Mouse (Mus musculus) liver, adult 2 months (tissue): Measurements from ENCODE around the gene Acsl6. TPM values are rescaled to one million over a fixed set of nuclear protein-coding genes. Genes with fewer than 3 reads are reported as not detected.

Experiments
- DNase-seq: peaks from one replicate; pipeline ENCODE4 v3.0.0-alpha.2; 2011; ENCODE audit warnings: low read depth, low spot score; ENCODE audit errors: extremely low read depth
- H3K27ac ChIP-seq: fragments of 200-500 bp; replicated peaks from 2 replicates; pipeline ENCODE4 v1.5.1; 2012; ENCODE audit warnings: low read depth, mild to moderate bottlenecking, control low read depth, inconsistent platforms, low read length; ENCODE audit not compliant: insufficient read depth
- H3K27me3 ChIP-seq: fragments of 200-500 bp; 2 replicates; pipeline ENCODE4 v1.6.1; 2012; ENCODE audit warnings: mild to moderate bottlenecking, moderate library complexity, low read length, inconsistent platforms; ENCODE audit not compliant: control insufficient read depth, insufficient read depth
- H3K36me3 ChIP-seq: fragments of 200-500 bp; 2 replicates; pipeline ENCODE4 v1.6.1; 2012; ENCODE audit warnings: low read length, inconsistent platforms; ENCODE audit not compliant: control insufficient read depth, insufficient read depth
- H3K4me1 ChIP-seq: fragments of 200-500 bp; 2 replicates; pipeline ENCODE4 v1.6.1; 2011; ENCODE audit warnings: low read length; ENCODE audit not compliant: control insufficient read depth, insufficient read depth
- H3K4me3 ChIP-seq: fragments of 200-500 bp; 2 replicates; pipeline ENCODE4 v1.5.1; 2011; ENCODE audit warnings: low read depth, mild to moderate bottlenecking, control low read depth, low read length, moderate library complexity; ENCODE audit not compliant: insufficient read depth
- H3K79me2 ChIP-seq: fragments of 200-500 bp; 2 replicates; pipeline ENCODE4 v1.6.1; 2012; ENCODE audit warnings: inconsistent platforms, mild to moderate bottlenecking, low read length, moderate library complexity; ENCODE audit not compliant: control insufficient read depth, insufficient read depth
- H3K9ac ChIP-seq: fragments of 200-500 bp; 2 replicates; pipeline ENCODE4 v1.6.1; 2012; ENCODE audit warnings: low read depth, mild to moderate bottlenecking, control low read depth, inconsistent platforms, low read length
- CTCF ChIP-seq: fragments of 200-500 bp; IDR thresholded peaks from 2 replicates; pipeline ENCODE4 v1.5.1; 2011; ENCODE audit warnings: low read depth, low read length, control low read depth
- POLR2A ChIP-seq: fragments of 200-500 bp; IDR thresholded peaks from 2 replicates; pipeline ENCODE4 v1.6.1; 2011; ENCODE audit warnings: low read length, control low read depth; ENCODE audit not compliant: insufficient read depth; ENCODE audit errors: extremely low read depth
- WGBS: fragments of 180-500 bp; shearing (Covaris S2); methylation state at CpG from one replicate; pipeline ENCODE4 v1.1.7; 2018; 5-methylcytosine and 5-hydroxymethylcytosine counted together
- polyA plus RNA-seq: library from polyadenylated mRNA; depleted of rRNA; stranded (reverse); fragments of >200 nt; gene quantifications from 2 replicates; pipeline ENCODE4 v1.2.3, GENCODE M21; 2012; rRNA removed
- total RNA-seq: library from RNA; depleted of rRNA; stranded (reverse); fragments of >200 nt; gene quantifications from 2 replicates; pipeline ENCODE4 v1.2.3, GENCODE M21; 2014; rRNA removed

Acsl6 gene
- total RNA-seq = under 0.01 and 0.47 TPM in 2 replicates
- polyA plus RNA-seq = not detected in 2 replicates

GRCm38 (mm10) chr11:54303728-54304470, at the start of gene Acsl6:
Gene Acsl6 (plus strand): TSS chr11:54303798.
- no peak for TF ChIP-seq CTCF
- TF ChIP-seq POLR2A = no peak
- Histone ChIP-seq H3K4me3 (peak within 1 kb of the TSS; percentile 35; the same call in 1 of the 2 replicates), H3K36me3 (no peaks in the 10 kb centered on the region), H3K27ac (no peak within 1 kb of the TSS), H3K79me2 (no peaks in the 10 kb centered on the region), H3K27me3 (peaks cover 16% of the 10 kb centered on the region), H3K9ac (no peak within 1 kb of the TSS), H3K4me1 (0 out of 2 replicates have a peak, but pooled peaks cover 4% of the 10 kb centered on the region)
- no peak for DNase-seq
- 2% methylated on average over 52 of the region's 59 CpGs for WGBS

GRCm38 (mm10) chr11:54254114-54254513, 49.5 kb upstream of the Acsl6 start:
- H3K27ac ChIP-seq = no peak overlapping the region
- WGBS = 41% methylated on average over 4 of the region's 4 CpGs
- no peaks in the 10 kb centered on the region for H3K27me3 ChIP-seq
- no peak for DNase-seq
- no peak for TF ChIP-seq POLR2A
- no peak for TF ChIP-seq CTCF
- H3K79me2 ChIP-seq = no peaks in the 10 kb centered on the region
- H3K4me1 ChIP-seq = no peaks in the 10 kb centered on the region
- H3K36me3 ChIP-seq = no peaks in the 10 kb centered on the region
- H3K9ac ChIP-seq = no peak overlapping the region
- H3K4me3 ChIP-seq = no peak overlapping the region

- Histone ChIP-seq H3K27ac (no peak overlapping the region), H3K9ac (no peak overlapping the region), H3K4me1 (no peaks in the 10 kb centered on the region), H3K27me3 (no peaks in the 10 kb centered on the region), H3K36me3 (no peaks in the 10 kb centered on the region), H3K4me3 (no peak overlapping the region), H3K79me2 (no peaks in the 10 kb centered on the region)
- 78% methylated on average over 3 of the region's 3 CpGs for WGBS
- DNase-seq = peak; percentile 76
- TF ChIP-seq CTCF (peak; percentile 78), POLR2A (no peak)
These were observed 46.8 kb upstream of the Acsl6 start for GRCm38 (mm10) chr11:54256624-54257376.

- no peaks in the 10 kb centered on the region for H3K79me2 ChIP-seq
- H3K27ac ChIP-seq = no peak overlapping the region
- H3K9ac ChIP-seq = no peak overlapping the region
- no peaks in the 10 kb centered on the region for H3K27me3 ChIP-seq
- no peaks in the 10 kb centered on the region for H3K36me3 ChIP-seq
- no peaks in the 10 kb centered on the region for H3K4me1 ChIP-seq
- DNase-seq = no peak
- no peak for TF ChIP-seq POLR2A
- no peak for TF ChIP-seq CTCF
- no peak overlapping the region for H3K4me3 ChIP-seq
- 24% methylated on average over 1 of the region's 1 CpGs for WGBS
These were observed 40.1 kb upstream of the Acsl6 start for GRCm38 (mm10) chr11:54263405-54264031.

GRCm38 (mm10) chr11:54264542-54264941, 39.1 kb upstream of the Acsl6 start:
- no peaks in the 10 kb centered on the region for H3K4me1 ChIP-seq
- H3K36me3 ChIP-seq = no peaks in the 10 kb centered on the region
- no peaks in the 10 kb centered on the region for H3K79me2 ChIP-seq
- H3K9ac ChIP-seq = no peak overlapping the region
- H3K4me3 ChIP-seq = no peak overlapping the region
- no peak overlapping the region for H3K27ac ChIP-seq
- 50% methylated on average over 2 of the region's 2 CpGs for WGBS
- no peaks in the 10 kb centered on the region for H3K27me3 ChIP-seq
- DNase-seq = peak; percentile 42
- TF ChIP-seq CTCF (peak; percentile 41; the same call in 1 of the 2 replicates), POLR2A (no peak)
